Mouse (Mus musculus) layer of hippocampus, adult 9-11 months (tissue): ENCODE measurements around the gene Vps8.
"Not testable (repeated sequence)": the region's sequence is repeated elsewhere in the genome, so short reads cannot be mapped to it uniquely, and the experiment has no call there.

Experiments
- DNase-seq: peaks from one replicate; pipeline ENCODE4 v3.0.0; 2022

Vps8 gene

DNA sequence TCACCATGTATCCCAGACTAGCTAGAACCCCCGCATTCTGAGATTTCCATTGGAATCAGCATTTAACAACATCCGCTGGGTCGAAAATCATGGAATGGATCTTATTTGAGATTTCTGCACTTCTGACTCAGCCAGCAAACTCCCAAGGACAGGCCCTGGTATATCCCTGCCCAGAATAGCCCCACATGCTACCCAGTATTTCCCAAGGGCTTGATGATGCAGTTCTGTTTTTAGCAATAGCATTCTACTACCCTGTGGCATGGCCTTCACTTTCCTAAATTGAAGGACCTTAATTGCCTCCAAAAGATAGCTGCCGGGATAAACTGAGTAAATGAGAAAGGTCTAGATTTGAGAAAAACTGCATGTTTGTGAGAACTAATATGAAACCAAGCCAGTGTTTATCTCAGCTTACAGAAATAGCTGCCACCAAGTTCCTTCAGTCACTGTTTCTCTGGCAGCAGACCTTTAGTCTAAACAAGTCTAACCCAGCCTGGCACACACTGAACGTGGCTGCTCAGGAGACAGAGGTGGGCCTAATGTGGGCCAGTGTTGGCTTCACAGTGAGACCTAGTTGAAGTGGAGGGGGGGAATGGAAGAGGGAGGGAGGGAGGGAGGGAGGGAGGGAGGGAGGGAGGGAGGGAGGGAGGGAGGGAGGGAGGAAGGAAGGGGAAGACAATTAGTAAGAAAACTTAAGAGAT, 213.4 kb downstream of the Vps8 start:
- no peak for DNase-seq

DNA sequence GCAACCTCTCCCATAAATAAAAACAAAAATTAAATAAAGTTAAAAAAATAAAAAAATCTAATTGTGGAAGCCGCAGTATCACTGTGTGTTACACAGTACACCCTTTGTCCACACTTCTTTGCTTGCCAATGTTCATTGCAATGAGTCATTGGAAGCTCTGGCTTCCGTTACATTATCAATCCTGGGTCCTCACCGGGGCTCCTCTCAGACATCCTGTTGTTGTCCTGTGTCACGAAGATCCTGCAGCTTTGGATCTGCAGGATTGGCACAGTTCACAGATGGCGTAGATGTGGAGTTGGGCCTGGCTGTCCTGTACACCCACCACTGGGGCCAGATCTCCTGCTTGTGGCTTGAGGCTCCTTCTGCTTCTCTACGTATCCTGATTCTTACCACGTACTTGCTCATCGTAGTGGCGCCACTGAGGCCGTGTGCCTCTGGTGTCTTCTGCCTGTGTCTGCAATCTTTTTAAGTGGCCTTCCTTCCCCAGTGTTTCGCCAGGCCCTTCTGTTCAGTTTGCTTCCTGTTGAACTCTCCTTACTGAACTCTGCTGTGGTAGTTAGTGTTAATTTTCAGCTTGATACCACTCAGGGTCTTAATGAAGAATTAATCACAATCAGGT, 214.4 kb downstream of the Vps8 start:
- DNase-seq = no peak

DNA sequence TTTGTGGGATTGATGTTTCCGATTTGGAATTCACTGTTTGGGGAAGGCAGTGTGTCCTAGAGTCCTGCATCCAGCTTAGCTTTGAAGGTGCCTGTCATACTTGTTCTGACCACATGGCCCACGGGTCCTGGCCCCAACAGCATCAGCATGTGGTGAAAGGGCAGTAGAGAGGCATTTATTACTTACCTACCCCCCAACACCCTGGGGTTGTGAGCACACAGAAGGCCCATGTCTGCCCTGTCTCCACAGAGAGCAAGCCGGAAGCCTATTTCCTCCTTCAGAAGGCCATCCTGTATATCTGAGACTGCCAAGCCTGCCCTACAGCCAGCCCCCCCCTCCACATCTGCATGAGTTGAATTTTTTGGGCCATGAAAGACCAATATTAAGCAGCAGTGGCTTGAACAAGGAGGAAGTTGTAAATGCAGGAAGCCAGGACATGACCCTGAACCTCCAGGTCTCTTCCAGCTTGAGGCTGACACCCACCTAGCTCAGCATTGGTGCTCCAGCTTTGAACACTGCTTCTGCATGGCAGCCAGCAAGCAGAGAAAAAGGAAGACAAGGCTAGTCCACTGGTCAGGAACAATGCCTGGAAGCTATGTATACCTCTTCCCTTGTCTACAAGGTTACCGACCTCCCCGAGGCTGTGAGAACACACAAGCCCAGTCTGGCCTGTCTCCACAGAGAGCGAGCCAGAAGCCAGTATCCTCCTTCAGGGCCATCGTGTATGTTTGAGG, 218.0 kb downstream of the Vps8 start:
- no peak for DNase-seq

DNA sequence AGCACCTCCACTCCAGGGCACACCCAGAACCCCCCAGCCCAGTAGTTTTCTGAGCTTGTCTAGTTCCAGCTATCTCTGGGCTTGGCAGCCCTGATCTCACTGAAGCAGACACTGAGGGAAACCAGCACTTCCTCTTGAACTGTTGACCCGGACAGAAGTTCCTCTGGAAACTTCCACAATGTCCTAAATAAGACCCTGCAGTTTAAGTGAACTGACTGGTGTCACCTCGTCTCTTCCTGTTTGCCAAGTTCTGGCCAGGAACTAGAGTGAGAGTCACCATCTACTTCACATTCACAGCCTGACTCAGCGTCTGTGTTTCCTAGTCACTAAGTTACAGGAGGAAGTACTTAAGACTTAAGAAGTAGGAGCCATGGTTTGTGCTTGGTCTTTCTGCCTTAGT, 219.0 kb downstream of the Vps8 start:
- DNase-seq = peak; percentile 79

DNA sequence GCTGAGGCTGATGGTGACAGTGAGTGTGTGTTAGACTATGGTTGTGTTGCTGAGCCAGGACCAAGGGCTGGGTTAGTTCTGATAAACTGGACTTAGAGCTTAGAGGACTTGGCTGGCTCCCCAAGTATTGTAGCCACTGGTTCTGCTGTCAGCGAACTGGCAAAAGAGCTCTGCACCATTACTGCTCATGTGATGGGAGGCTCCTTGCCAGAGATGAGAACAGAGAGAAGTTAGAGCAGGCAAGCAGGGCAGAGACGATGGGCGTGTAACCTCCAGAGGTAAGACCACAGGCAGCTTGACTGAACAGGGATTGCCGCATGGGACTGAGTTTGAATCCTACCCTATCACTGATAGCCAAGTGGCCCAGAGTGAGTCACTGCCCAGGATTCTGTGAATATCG, 220.0 kb downstream of the Vps8 start:
- no peak for DNase-seq

DNA sequence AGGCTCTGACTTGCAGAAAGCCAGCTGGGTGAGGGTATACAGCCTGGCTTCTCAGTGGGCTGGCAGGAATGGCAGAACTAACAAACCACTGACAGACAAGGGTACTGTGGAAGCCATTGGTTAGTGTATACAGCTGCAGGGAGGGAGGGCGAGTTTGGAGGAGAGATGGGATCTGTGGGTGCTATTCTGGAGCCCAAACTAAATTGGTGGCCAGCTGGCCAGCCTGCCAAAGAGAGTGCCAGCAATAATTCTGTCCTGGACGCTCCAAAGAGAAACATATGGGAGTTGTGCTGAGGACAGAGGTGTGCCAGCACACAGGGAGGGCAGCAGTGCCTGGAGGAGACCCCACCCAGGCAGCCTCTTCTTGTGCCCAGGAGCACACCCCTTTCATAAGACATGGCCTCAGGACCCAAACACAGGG, 220.7 kb downstream of the Vps8 start:
- DNase-seq = peak; percentile 36

DNA sequence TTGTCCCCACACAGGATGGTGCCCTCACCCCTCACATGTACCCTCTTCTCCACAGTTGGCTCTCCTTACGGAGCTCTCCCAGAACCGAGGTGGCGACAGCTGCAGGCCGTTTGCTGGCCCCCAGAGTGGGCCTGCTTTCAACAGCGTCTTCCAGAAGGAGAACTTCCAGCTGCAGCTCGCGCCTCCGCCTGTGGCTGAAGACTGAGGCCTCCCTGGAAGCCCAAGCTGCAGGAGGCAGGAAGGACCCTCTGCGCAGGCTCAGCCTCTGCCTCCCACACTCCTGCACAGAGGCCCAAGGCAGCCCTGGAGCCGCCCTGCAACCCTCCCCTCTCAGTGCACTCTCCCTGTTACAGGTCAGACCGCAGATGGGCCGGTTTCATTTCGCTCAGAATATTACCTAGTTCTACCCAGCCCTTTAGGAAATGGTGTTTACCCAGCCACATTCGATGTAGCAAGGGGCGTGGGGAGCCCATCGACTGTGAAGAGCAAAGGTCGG, 221.2 kb downstream of the Vps8 start:
- peak; percentile 53 for DNase-seq

DNA sequence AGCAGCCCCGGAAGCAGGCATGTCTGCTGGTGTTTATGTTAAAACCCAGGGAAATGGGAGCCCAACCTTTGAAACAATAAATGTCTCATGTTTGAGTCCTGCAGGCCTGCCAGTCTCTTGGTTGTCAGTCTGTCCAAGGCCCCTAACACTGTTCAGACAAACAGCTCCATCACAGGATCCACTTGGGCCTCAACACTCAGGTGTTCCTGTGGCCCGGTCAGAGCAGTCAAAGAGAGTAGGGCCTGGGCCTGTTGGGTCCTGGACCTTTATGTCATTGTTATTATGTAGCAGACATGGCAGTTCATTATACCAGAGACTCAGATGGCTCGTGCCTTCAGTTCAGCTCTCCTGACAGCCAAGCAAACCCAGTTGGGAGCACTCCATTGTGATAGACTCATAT, 221.7 kb downstream of the Vps8 start:
- DNase-seq = no peak

DNA sequence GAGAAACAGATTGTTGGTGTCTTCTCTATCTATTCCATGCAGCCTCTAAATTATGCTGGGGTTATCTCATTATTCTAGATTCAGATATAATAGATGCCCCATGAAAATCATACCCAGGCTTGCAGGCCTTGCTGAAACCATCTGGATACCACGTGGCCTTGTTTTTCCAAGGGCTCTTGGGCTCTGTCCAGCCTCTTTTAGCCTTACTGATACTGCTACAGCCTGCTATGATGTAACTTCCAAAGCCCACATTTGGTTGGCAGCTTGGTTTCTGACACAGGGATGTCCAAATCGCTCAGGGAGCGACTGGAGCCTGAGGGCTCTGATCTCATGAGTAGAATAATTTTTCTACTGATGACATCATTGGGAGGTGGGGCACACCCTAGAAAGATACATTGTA, 223.0 kb downstream of the Vps8 start:
- DNase-seq = no peak

DNA sequence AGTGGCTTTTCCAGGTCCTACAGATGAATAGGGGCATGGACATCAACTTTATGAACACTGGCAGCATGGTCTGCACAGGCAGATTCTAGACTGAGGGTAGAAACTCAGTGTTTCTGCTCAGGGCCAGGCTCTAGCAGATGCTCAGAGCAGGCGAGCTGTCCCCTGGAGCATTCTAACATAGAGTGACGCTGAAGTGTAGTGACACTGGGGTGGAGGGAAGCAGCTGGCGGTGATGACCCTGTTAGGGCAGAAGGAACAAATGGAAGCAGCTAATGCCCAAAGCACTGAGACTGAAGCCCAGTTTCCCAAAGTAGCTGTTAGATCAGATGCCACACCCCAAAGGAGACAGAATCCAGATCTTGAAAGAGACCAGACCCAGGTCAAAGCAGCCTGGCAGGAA, 223.6 kb downstream of the Vps8 start:
- no peak for DNase-seq

DNA sequence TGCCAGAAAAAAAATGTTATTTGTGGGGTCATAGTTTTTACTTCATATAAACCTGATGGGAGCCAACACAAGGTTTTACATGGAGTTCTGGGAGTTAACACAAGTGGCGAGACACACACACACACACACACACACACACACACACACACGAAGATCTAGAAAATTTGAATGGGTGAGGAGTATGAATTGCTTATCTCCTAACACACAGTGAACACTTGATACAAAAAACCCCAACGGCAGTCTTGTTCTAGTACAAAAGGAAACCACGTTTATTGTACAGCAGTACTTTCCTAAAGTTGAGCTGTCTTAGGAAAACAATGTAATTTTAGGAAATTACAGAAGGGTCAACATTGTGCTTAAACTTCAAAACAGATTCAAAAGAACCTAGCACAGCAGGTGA, 225.9 kb downstream of the Vps8 start:
- no peak for DNase-seq

DNA sequence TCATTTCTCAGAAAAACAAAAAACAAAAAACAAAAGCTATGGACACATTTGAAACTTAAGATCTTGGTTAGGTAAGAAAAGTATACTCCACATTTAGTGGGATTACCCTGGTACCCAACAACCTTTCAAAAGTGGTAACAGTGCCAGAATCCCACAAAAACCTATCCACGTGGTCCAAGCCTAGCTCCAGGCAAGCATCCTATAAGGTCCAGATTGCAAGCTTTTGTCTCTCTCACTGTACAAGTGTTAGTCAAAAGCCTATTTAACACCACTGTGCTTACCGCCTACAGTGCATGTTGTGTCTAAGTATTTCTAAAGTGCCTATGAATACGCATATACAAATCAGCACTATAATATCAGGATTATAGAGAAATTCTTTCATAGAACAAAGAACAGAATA, 227.4 kb downstream of the Vps8 start:
- no peak for DNase-seq

DNA sequence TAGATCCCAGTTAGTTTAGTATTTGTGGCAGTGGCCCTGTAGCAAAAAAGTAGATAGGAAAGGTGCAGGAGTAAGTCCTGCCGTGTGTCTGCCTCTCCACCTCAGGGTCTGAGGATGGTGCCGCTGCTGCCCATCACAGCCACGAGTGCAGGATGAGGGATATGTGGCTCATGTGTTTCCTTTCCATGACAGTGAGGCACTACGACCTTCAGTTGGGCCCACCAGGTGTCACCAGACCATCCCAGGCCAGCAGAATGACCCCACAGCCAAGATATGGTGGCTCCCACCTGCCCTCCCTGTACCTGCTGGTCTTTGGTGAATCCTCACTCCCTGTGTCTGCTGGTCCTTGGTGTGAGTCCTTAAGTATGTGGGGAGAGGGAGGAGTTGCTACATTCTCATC, 228.2 kb downstream of the Vps8 start:
- DNase-seq = no peak

DNA sequence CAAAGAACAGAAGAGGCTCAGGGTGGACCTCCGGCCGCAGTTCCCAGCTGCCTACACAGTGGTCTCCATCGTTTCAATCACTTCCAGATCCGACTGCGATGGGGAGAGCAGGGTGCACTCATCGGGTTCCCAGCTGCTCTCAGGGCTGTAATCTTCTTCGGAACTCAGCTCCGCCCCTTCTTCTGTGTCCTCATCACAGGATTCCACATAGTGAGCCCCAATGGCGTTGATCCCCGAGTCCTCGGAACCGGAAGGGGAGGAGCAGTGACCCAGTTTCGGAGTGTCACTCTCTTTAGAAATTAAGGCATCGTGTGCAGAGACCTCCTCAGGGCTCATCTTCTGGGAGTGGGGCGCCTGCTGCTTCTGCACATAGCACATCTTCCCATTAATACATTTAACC, 230.2 kb downstream of the Vps8 start:
- DNase-seq = no peak

DNA sequence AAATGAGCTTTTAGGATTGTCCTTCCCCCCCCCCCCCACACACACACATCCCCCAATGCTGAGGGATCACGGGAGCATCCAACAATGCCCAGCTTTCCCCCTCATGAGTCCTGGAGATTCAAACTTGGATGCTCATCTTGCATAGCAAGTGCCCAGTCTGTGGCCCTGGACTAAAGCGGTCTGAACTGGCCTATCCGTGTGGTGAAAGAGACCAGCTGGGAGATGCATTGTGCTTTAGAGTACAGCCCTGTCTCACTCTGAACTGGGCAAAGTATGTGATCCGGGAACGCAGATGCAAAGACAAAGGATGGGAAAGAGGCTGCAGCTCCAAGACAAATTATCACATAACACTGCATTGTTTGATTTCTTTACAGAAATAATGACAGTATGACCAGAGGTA, 231.5 kb downstream of the Vps8 start:
- no peak for DNase-seq

DNA sequence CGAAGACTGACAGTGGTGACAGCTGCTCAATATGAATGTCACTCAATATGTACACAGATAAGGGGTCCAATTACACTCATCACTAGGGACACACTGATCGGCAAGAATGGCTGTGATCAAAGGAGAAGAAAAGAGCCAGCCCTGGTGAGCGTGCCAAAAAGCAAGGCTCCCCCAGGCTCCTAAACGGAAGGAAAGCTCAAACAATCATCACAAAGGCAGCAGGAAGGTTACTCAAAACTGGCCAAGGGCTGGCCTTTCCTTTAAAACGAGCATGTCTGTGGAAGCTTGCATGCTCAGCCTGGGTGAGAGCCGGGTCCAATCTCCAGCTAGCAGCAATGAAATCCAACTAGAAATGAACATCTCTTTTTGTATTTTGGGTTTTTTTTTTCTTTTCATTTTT, 232.4 kb downstream of the Vps8 start:
- DNase-seq = no peak

DNA sequence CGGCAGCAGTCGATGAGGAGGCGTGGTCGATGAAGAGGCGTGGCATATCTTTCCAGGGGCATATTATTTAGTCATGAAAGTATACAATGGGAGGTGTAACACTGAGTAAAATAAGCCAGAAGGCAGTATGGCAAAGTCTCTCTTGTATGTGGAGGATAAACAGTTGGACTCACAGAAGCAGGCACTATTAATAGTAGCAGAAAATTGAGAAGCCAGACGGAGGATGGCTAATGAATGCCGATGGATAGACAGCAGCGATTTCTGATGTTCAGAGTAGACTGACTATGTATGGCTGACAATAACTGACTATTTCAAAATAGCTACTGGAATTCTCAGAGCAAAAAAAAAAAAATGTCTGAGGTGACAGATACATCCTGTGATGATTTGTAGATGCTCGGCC, 233.0 kb downstream of the Vps8 start:
- DNase-seq = peak; percentile 73

DNA sequence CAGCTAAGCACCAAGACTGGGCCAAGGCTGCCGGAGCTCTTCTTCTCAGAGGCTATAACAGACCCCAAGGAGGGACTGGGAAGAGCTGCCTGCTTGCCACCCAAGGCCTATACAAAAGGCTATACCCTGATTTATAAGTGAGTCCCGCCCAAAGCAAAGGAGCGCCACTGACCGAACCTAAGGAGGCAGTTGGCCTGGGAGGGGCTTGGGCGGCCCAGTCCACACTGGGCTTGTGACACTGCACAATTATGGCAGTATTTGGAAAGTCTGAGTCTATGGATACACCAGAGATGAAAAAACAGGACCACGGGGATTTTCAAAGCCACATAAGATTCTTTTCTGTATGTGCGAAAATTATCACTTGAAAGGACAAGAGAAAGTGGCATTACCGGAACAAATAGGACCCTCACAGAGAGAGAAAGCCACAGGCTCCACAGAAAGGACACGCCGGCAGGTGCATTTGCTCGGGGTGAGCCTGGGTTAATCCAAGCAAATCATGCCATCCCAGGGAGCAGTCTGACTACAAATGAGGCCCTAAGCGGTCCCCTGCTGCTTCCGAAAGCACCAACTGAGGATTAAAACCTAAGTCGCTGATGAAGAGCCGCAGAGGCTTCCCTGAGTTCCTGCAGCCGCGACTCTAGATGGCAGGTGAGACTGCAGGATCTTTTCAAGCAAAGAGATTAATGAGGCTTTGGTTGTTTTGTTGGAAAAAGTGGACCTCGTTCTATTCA, 241.9 kb downstream of the Vps8 start:
- DNase-seq = no peak

DNA sequence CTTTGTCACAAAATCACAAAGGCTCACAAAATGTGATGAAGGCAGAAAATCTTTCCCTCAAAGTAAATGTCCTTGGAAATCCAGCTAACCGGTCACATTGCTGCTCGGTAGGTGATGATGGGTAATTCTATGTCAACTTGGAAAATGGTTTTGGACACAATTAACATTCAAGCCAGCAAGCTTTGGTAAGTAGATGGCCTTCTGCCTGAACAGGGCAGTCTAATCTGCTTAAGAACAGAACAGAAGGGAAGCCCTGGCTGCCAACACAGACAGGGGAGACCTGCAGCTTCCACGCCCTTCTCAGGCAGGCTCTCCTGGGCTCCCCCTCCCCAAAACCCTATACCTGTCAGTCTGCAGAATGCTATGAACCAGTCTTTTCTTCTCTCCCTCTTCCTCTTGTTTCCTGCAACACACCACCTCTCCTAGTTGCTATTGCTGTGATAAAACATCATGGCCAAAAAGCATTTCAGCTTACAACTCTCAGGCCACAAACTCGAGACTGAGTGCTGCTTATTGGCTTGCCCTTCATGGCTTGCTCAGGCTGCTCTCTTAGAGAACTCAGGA, 242.6 kb downstream of the Vps8 start:
- no peak for DNase-seq

DNA sequence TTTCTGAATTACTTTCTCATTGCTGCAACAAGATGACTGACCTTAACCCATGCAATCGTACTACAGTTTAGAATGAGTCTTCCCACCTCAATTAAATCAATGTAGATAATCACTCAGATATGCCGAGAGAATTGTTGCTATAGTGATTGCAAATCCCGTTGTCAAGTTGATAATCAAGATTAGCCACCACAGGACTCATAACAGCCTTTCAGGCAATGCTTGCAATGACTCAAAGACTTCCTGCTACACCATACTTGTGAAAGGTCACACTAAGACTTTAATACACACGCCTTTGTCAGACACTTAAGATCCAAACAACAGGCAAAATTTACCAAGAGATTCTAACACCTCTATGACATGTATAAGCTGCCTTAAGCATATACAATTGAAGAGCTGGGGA, 249.0 kb downstream of the Vps8 start:
- no peak for DNase-seq

DNA sequence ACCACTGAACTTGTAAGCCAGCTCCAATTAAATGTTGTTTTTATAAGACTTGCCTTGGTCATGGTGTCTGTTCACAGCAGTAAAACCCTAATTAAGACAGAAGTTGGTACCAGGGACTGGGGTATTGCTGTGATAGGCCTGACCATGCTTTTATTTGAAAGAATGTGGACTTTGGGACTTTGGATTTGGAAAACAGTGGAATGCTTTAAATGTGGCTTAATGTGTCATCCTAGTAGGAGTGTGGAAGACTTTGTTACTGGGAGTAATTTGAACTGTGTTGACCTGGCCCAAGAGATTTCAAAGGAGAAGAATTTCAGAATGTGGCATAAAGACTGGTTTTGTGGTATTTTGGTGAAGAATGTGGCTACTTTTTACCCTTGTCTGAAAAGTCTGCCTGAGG, 250.1 kb downstream of the Vps8 start:
- DNase-seq = not testable (repeated sequence)

DNA sequence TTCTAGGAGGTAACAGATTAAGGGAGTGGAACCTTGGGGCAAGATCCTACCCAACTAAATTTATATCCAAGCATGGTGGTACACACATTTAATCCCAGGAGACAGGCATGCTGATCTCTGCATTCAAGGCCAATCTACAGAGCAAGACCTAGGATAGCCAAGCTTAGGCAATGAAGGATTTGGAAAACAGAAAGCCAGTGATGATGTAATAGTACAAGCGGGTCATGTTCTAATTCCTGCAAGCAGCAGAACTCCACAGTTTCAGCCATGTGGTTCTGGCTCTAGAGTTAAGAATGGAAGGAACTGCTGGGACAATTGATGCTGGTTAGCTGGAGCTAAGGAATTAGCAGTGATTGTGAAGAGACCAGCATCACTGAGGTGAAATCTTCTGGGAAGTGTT, 250.7 kb downstream of the Vps8 start:
- DNase-seq = not testable (repeated sequence)

DNA sequence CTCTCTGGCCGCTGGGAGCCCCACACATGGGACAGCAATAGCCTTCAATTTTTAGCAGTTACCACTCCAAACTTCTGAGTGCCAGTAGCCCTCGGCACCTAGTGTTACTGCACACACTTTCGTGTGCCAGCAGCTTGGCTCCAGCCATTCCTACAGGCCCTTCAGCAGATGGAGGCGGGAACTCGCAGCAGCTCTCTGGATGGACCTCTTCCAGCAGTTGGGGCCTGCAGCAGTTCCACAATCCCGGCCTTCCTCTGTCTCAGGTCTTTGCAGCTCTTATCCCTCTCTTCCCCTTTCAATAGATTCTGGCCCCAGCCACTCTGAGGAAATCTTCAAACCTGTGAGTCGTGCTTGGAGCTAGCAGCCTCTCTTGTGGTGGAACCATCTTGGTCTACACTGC, 253.9 kb downstream of the Vps8 start:
- DNase-seq = no peak
